Mouse (Mus musculus) C2C12 (cell line): ENCODE data around the gene Plekha4.

Experiments used
- CEBPB ChIP-seq: IDR thresholded peaks from one replicate; pipeline ENCODE4 v1.6.1; 2011; ENCODE audit warnings: low read depth, mild to moderate bottlenecking, control low read depth, moderate library complexity
- CTCF ChIP-seq: IDR thresholded peaks from one replicate; pipeline ENCODE4 v1.5.1; 2011; ENCODE audit not compliant: control insufficient read depth, insufficient read depth, insufficient read length
- MAX ChIP-seq: IDR thresholded peaks from one replicate; pipeline ENCODE4 v1.6.1; 2011; ENCODE audit warnings: mild to moderate bottlenecking, control low read depth
- MYOD1 ChIP-seq: IDR thresholded peaks from one replicate; pipeline ENCODE4 v1.6.1; 2011; ENCODE audit warnings: low read depth; ENCODE audit not compliant: control insufficient read depth, insufficient read length
- MYOG ChIP-seq: IDR thresholded peaks from one replicate; pipeline ENCODE4 v1.6.1; 2011; ENCODE audit not compliant: control insufficient read depth, insufficient read length; ENCODE audit errors: extremely low read depth
- USF1 ChIP-seq: IDR thresholded peaks from one replicate; pipeline ENCODE4 v1.6.1; 2011; ENCODE audit warnings: low read depth, mild to moderate bottlenecking, control low read depth, moderate library complexity

- TF ChIP-seq USF1 (no peak), CTCF (no peak), MAX (no peak), MYOD1 (no peak), CEBPB (no peak), MYOG (no peak)
Observed at GRCm38 (mm10) chr7:45518618-45519017, 7.5 kb upstream of the Plekha4 start.
